Mouse (Mus musculus): ENCODE measurements around the gene Dennd1b. TPM values are rescaled to one million over a fixed set of nuclear protein-coding genes. Genes with fewer than 3 reads are reported as not detected.

The Dennd1b gene
- polyA plus RNA-seq, 1 experiment from 2014 or later = 10.7 TPM

DNA sequence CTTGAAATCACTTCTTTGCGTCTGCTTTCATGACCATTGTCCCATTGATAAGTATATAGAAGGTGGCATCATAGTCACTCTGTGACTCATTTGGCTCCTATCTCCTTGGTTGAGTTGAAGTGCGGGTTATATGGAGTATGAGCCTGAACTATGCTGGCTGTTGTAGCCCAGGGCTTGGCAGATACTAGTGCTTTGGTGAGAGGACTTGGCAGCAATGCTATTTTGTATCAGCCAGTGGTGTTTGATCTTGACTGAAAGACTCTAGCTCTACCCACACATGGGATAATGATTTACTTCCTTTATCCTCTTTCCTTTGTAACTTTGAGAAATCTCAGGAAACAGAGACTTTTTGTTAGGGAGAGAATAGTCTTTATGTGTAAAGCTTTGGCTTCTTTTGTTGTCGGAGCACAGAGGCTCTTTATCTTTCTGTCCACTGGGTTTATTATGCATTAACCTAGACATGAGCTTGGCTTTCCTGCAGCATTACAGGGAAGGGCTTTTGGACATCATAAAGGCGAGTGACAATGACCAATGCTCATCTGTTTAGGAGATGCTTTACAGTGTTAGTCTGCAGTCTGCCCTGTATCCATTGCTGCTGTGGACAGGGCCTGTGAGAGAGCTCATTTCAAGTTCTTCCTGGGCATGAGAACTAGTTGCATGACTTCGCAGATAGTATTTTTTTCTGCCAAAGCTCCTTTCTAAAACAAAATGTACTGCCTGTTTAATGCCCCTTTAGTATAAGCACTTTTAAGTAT is 29.3 kb downstream of the Dennd1b start:
- TF ChIP-seq EP300 (optimal IDR thresholded peaks at IDR 0.05) (no peak), CTCF (IDR thresholded peaks at IDR 0.05; ENCODE audit: low read depth) (no peak)
- H3K9ac ChIP-seq (ENCODE audit: low read length) = no peak overlapping the region
- H3K36me3 ChIP-seq (ENCODE audit: control insufficient read depth, insufficient read depth, low read length) = no peaks in the 10 kb centered on the region
- H3K4me1 ChIP-seq (replicated peaks; ENCODE audit: control insufficient read depth, insufficient read depth) = peaks cover 2% of the 10 kb centered on the region; the same call in 1 of the 2 replicates
- DNase-seq (ENCODE audit: low spot score) = no peak
- H3K27ac ChIP-seq (replicated peaks) = no peak overlapping the region
- no peaks in the 10 kb centered on the region for H3K27me3 ChIP-seq (ENCODE audit: control insufficient read depth, insufficient read depth, low read length)
- H3K9me3 ChIP-seq (ENCODE audit: control insufficient read depth, low read length) = no peaks in the 10 kb centered on the region
- 54% methylated on average over 5 of the region's 5 CpGs for WGBS
- no peak for ATAC-seq (ENCODE audit: low FRiP score, low TSS enrichment)
- H3K4me3 ChIP-seq (ENCODE audit: low read depth, low read length) = no peak overlapping the region
- no peak overlapping the region for H3K4me2 ChIP-seq (replicated peaks; ENCODE audit: low read depth)

DNA sequence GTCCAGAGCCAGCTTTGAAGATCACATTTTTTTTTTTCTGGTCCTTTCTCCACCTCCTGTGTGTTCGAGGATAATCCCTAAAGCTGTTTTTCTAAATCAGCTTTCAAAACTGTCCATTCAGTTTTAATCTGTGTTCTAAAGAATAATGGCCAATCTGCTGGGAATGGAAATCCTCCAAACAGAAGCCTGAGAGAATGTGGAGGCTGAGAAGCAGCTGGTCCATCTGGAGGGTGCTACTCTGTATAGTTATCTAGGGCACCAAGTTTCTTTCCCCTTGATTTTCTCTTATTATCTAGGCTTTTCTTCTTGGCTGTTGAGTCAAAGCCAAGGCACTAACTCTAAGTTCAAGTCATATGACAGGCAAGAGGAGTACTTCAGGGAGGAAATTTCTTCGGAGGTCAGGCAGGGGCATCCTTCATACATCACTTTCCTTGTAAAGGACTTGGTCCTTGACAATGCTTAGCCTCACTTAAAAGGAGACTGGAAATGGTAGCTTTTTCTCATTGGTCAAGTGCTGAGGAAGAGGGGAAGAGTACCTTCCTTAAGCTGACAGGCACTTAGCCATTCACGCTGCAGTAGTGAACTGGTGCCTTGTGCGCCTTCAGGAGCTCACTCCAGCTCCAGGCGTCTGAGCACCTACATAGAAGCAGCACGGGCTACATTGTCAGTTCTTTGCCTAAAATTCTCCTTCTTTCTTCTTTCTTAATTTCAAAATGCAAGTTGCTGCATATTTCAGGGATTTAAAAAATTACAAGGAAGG is 32.6 kb downstream of the Dennd1b start:
- DNase-seq (ENCODE audit: low spot score) (no peak), ATAC-seq (ENCODE audit: low FRiP score, low TSS enrichment) (no peak)
- Histone ChIP-seq H3K9me3 (ENCODE audit: control insufficient read depth, low read length) (no peaks in the 10 kb centered on the region), H3K9ac (ENCODE audit: low read length) (no peak overlapping the region), H3K27ac (replicated peaks) (no peak overlapping the region), H3K4me2 (replicated peaks; ENCODE audit: low read depth) (no peak overlapping the region), H3K4me1 (replicated peaks; ENCODE audit: control insufficient read depth, insufficient read depth) (peaks cover 2% of the 10 kb centered on the region; the same call in 1 of the 2 replicates), H3K27me3 (ENCODE audit: control insufficient read depth, insufficient read depth, low read length) (no peaks in the 10 kb centered on the region), H3K36me3 (ENCODE audit: control insufficient read depth, insufficient read depth, low read length) (no peaks in the 10 kb centered on the region), H3K4me3 (ENCODE audit: low read depth, low read length) (no peak overlapping the region)
- no peak for TF ChIP-seq EP300 (optimal IDR thresholded peaks at IDR 0.05)
- no peak for TF ChIP-seq CTCF (IDR thresholded peaks at IDR 0.05; ENCODE audit: low read depth)
- WGBS = 81% methylated on average over 6 of the region's 6 CpGs

DNA sequence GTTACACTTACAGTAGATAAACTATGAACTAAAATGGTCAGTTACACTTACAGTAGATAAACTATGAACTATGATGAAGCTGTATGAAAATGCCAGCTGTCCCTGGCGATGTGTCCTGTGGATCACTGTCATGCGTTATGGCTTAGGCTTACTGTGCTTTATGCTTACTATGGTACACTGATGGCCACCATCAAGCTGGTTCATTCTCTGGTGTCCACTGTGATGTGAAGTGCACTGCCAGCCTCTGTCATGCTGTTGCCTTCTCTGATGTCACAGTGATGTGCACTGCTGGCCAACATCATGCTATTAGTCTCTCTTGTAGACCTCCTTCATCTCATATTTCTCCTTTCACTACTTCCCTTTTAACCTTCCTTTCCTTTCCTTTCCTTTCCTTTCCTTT is 33.4 kb downstream of the Dennd1b start:
- no peak for DNase-seq (ENCODE audit: low spot score)
- no peak for ATAC-seq (ENCODE audit: low FRiP score, low TSS enrichment)
- WGBS = 93% methylated on average over 2 of the region's 2 CpGs

DNA sequence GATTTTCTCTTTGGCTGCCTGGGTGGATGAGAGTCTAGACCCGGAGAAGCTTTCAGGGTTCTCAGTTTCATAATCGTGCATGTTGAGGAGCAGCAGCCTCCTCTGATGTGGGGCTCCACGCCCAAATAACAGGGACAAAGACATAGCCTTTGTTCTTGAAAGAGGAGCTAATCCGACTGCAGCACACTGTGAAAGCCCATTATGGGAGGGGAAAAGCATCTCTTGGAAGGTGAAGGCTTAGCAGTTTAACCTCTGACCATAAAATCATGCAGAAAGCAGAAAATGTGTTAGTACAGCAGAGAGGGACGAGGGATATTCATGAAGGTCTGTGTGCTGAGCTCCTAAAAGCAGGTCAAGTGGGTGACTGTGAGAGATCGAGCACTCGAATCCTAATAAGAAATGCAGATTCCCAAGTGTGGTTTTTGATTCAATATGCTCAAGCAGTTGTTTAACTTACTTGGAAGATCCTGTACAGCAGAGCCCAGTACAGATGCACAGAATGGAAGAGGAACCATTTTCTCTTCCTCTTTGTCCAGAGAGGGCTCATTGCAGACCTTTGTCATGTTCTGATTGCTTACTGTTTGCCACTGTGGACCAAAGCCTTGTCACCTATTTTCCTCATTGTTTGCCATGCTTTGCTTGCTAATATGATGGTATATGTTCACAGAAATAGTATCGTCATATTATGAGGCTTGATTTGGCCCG is 37.6 kb downstream of the Dennd1b start:
- H3K36me3 ChIP-seq (ENCODE audit: control insufficient read depth, insufficient read depth, low read length) = no peaks in the 10 kb centered on the region
- H3K4me1 ChIP-seq (replicated peaks; ENCODE audit: control insufficient read depth, insufficient read depth) = no peaks in the 10 kb centered on the region; the same call in 1 of the 2 replicates
- no peak overlapping the region for H3K9ac ChIP-seq (ENCODE audit: low read length)
- ATAC-seq (ENCODE audit: low FRiP score, low TSS enrichment) (no peak), DNase-seq (ENCODE audit: low spot score) (no peak)
- H3K9me3 ChIP-seq (ENCODE audit: control insufficient read depth, low read length) = no peaks in the 10 kb centered on the region
- H3K27ac ChIP-seq (replicated peaks) = no peak overlapping the region
- no peak overlapping the region for H3K4me3 ChIP-seq (ENCODE audit: low read depth, low read length)
- no peaks in the 10 kb centered on the region for H3K27me3 ChIP-seq (ENCODE audit: control insufficient read depth, insufficient read depth, low read length)
- 53% methylated on average over 9 of the region's 9 CpGs for WGBS
- no peak overlapping the region for H3K4me2 ChIP-seq (replicated peaks; ENCODE audit: low read depth)
- TF ChIP-seq CTCF (IDR thresholded peaks at IDR 0.05; ENCODE audit: low read depth) (no peak), EP300 (optimal IDR thresholded peaks at IDR 0.05) (no peak)

More for the DNA sequence above, 33.4 kb downstream of the Dennd1b start:
- Histone ChIP-seq H3K9me3 (ENCODE audit: control insufficient read depth, low read length) (no peaks in the 10 kb centered on the region), H3K4me2 (replicated peaks; ENCODE audit: low read depth) (no peak overlapping the region), H3K27me3 (ENCODE audit: control insufficient read depth, insufficient read depth, low read length) (no peaks in the 10 kb centered on the region), H3K4me3 (ENCODE audit: low read depth, low read length) (no peak overlapping the region), H3K36me3 (ENCODE audit: control insufficient read depth, insufficient read depth, low read length) (no peaks in the 10 kb centered on the region), H3K4me1 (replicated peaks; ENCODE audit: control insufficient read depth, insufficient read depth) (peaks cover 2% of the 10 kb centered on the region; the same call in 1 of the 2 replicates), H3K27ac (replicated peaks) (no peak overlapping the region), H3K9ac (ENCODE audit: low read length) (no peak overlapping the region)
- no peak for TF ChIP-seq EP300 (optimal IDR thresholded peaks at IDR 0.05)
- TF ChIP-seq CTCF (IDR thresholded peaks at IDR 0.05; ENCODE audit: low read depth) = no peak

DNA sequence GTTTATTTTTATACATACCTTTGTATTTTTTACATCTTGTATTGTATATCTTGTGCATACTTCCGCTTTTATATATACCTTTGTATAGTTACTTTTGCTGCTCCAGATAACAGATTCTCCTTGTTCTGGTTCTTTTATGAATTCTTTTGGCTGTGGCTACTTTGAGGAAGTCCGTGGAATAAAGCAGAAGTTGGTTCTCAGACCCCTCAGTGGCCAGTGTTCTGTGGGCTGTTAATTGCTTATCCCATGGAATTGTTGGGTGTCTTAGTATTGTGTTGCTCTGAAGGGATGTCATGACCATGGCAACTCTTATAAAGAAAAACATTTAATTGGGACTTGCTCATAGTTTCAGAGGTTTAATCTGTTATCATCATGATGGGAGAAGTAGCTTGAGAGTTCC is 40.3 kb downstream of the Dennd1b start:
- no peak overlapping the region for H3K4me3 ChIP-seq (ENCODE audit: low read depth, low read length)
- H3K36me3 ChIP-seq (ENCODE audit: control insufficient read depth, insufficient read depth, low read length) = no peaks in the 10 kb centered on the region
- ATAC-seq (ENCODE audit: low FRiP score, low TSS enrichment) = no peak
- H3K9ac ChIP-seq (ENCODE audit: low read length) = no peak overlapping the region
- H3K4me2 ChIP-seq (replicated peaks; ENCODE audit: low read depth) = no peak overlapping the region
- no peak overlapping the region for H3K27ac ChIP-seq (replicated peaks)
- no peaks in the 10 kb centered on the region for H3K9me3 ChIP-seq (ENCODE audit: control insufficient read depth, low read length)
- no peaks in the 10 kb centered on the region for H3K27me3 ChIP-seq (ENCODE audit: control insufficient read depth, insufficient read depth, low read length)
- no peak for TF ChIP-seq EP300 (optimal IDR thresholded peaks at IDR 0.05)
- no peak for TF ChIP-seq CTCF (IDR thresholded peaks at IDR 0.05; ENCODE audit: low read depth)
- no peak for DNase-seq (ENCODE audit: low spot score)
- H3K4me1 ChIP-seq (replicated peaks; ENCODE audit: control insufficient read depth, insufficient read depth) = no peaks in the 10 kb centered on the region; the same call in 1 of the 2 replicates
- WGBS = 84% methylated on average over 2 of the region's 2 CpGs
